Mouse (Mus musculus): ENCODE results near the gene Ly6g5c. TPM values are rescaled to one million over a fixed set of nuclear protein-coding genes. Genes with fewer than 3 reads are reported as not detected.

The Ly6g5c gene
- polyA plus RNA-seq, 1 experiment from 2014 or later, result not detected

GRCm38 (mm10) chr17:35082841-35083576 is 25.1 kb upstream of the Ly6g5c start:
- H3K27me3 ChIP-seq (replicated peaks), result 0 out of 2 replicates have a peak, but pooled peaks cover 9% of the 10 kb centered on the region
- H3K27ac ChIP-seq (ENCODE audit: poor library complexity, severe bottlenecking), result no peak overlapping the region
- H3K4me2 ChIP-seq, result no peak overlapping the region
- H3K9ac ChIP-seq, result no peak overlapping the region
- 77% methylated on average over 16 of the region's 16 CpGs for WGBS
- no peaks in the 10 kb centered on the region for H3K9me3 ChIP-seq (replicated peaks)
- no peak overlapping the region for H3K4me3 ChIP-seq
- H3K36me3 ChIP-seq, result no peaks in the 10 kb centered on the region
- H3K4me1 ChIP-seq (replicated peaks), result peaks cover 26% of the 10 kb centered on the region
- no peak for ATAC-seq (ENCODE audit: insufficient number of reproducible peaks, low FRiP score)

DNA sequence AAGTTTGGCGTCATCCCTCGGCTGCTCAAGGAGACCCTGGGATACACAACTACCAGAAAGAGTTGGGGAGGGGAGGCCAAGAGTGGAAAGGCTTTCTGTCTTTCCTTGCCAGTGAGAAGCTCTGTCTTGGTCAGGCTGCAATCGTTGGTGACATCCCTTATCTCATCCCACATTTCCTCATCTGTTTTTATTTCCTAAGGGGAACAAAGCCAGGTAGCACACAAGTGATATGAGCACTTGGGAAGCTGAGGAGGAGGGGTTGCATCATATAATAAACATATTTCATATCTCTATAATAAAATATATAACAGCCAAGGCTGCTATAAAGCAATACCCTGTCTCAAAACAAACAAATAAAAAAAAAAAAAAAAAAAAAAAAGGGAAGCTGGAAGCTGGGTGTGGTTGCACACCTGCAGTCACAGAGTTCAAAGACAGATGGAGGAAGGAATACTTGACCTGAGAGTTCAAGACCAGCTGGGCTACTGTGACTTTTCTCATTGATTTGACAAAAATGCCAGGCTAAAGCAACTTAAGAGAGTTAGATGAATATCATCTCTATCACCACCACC is 24.1 kb upstream of the Ly6g5c start:
- ATAC-seq (ENCODE audit: insufficient number of reproducible peaks, low FRiP score), result no peak
- Histone ChIP-seq H3K9ac (no peak overlapping the region), H3K9me3 (replicated peaks) (no peaks in the 10 kb centered on the region), H3K27ac (ENCODE audit: poor library complexity, severe bottlenecking) (no peak overlapping the region), H3K27me3 (replicated peaks) (0 out of 2 replicates have a peak, but pooled peaks cover 9% of the 10 kb centered on the region), H3K4me2 (no peak overlapping the region), H3K4me3 (no peak overlapping the region), H3K4me1 (replicated peaks) (peaks cover 23% of the 10 kb centered on the region), H3K36me3 (no peaks in the 10 kb centered on the region)
- WGBS, result 45% methylated on average over 3 of the region's 3 CpGs

- Histone ChIP-seq H3K27ac (ENCODE audit: poor library complexity, severe bottlenecking) (no peak within 1 kb of the TSS), H3K9ac (peak within 1 kb of the TSS; percentile 6; the same call in 1 of the 2 replicates), H3K27me3 (replicated peaks) (0 out of 2 replicates have a peak, but pooled peaks cover 9% of the 10 kb centered on the region), H3K36me3 (0 out of 2 replicates have a peak, but pooled peaks cover 1% of the 10 kb centered on the region), H3K4me2 (no peak within 1 kb of the TSS), H3K4me3 (no peak within 1 kb of the TSS), H3K4me1 (replicated peaks) (peaks cover 18% of the 10 kb centered on the region), H3K9me3 (replicated peaks) (no peaks in the 10 kb centered on the region)
- ATAC-seq (ENCODE audit: insufficient number of reproducible peaks, low FRiP score), result no peak
- 49% methylated on average over 7 of the region's 7 CpGs for WGBS
Measured at GRCm38 (mm10) chr17:35085208-35085865, 22.7 kb upstream of the Ly6g5c start, which contains the start of gene Ly6g6f. Ly6g6f (minus strand) TSS chr17:35085610.

- Histone ChIP-seq H3K4me1 (replicated peaks) (peaks cover 19% of the 10 kb centered on the region), H3K27ac (ENCODE audit: poor library complexity, severe bottlenecking) (no peak overlapping the region), H3K4me2 (no peak overlapping the region), H3K9ac (no peak overlapping the region), H3K36me3 (peaks cover 28% of the 10 kb centered on the region), H3K9me3 (replicated peaks) (no peaks in the 10 kb centered on the region), H3K4me3 (no peak overlapping the region), H3K27me3 (replicated peaks) (no peaks in the 10 kb centered on the region)
- no peak for ATAC-seq (ENCODE audit: insufficient number of reproducible peaks, low FRiP score)
- WGBS, result 31% methylated on average over 2 of the region's 2 CpGs
Measured at GRCm38 (mm10) chr17:35088151-35088550, 19.9 kb upstream of the Ly6g5c start.

- Histone ChIP-seq H3K4me2 (peak within 1 kb of the TSS; percentile 72), H3K4me3 (peak within 1 kb of the TSS; percentile 71), H3K4me1 (replicated peaks) (peaks cover 19% of the 10 kb centered on the region), H3K27me3 (replicated peaks) (no peaks in the 10 kb centered on the region), H3K27ac (ENCODE audit: poor library complexity, severe bottlenecking) (peak within 1 kb of the TSS; percentile 94), H3K9ac (peak within 1 kb of the TSS; percentile 89), H3K36me3 (peaks cover 35% of the 10 kb centered on the region), H3K9me3 (replicated peaks) (no peaks in the 10 kb centered on the region)
- peak; percentile 97 for ATAC-seq (ENCODE audit: insufficient number of reproducible peaks, low FRiP score)
- 3% methylated on average over 65 of the region's 67 CpGs for WGBS
Measured at GRCm38 (mm10) chr17:35088825-35089644, 19.0 kb upstream of the Ly6g5c start, which contains the start of gene Abhd16a. Abhd16a (plus strand) TSS chr17:35089263.

DNA sequence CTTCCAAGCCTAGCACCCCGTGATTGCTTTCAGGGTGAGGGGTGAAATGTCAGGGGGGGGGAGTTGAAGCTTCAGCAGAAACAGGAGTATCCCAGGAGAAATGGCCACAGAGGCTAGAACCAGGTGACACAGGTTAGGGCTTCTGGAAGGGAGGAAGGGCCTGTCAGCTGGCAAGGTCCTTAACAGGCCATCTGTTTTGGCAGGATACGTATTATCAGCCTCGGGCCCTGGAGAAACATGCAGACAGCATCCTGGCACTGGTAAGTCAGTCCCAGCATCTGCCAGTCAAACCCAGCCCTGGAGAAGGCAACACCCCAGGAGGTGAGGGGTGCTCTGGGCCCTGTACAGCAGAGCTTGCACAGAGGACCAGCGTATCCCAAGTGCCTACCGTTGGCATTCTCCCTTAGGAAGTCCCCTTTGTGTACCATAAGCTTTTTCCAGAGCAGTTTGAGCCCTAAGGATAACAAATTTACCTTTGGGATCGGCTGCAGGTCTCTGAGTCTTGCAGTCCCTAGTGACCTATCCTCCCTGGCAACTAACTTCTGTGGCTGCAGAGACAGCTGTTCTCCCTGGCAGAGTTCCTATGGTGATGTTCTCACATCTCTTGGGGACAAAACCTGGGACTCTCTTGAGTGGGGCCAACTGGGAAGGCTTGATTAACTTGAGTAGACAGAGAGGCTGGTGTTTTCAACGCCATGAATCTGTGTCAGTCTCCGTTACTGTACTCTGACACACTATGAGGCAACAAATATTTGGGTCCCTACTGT is 17.7 kb upstream of the Ly6g5c start:
- Histone ChIP-seq H3K36me3 (peaks cover 47% of the 10 kb centered on the region), H3K4me1 (replicated peaks) (peaks cover 22% of the 10 kb centered on the region), H3K9me3 (replicated peaks) (no peaks in the 10 kb centered on the region), H3K4me3 (peak overlapping the region; percentile 71), H3K27ac (ENCODE audit: poor library complexity, severe bottlenecking) (no peak overlapping the region; the same call in 1 of the 2 replicates), H3K9ac (peak overlapping the region; percentile 89), H3K4me2 (peak overlapping the region; percentile 72), H3K27me3 (replicated peaks) (no peaks in the 10 kb centered on the region)
- ATAC-seq (ENCODE audit: insufficient number of reproducible peaks, low FRiP score), result no peak
- 63% methylated on average over 8 of the region's 8 CpGs for WGBS

DNA sequence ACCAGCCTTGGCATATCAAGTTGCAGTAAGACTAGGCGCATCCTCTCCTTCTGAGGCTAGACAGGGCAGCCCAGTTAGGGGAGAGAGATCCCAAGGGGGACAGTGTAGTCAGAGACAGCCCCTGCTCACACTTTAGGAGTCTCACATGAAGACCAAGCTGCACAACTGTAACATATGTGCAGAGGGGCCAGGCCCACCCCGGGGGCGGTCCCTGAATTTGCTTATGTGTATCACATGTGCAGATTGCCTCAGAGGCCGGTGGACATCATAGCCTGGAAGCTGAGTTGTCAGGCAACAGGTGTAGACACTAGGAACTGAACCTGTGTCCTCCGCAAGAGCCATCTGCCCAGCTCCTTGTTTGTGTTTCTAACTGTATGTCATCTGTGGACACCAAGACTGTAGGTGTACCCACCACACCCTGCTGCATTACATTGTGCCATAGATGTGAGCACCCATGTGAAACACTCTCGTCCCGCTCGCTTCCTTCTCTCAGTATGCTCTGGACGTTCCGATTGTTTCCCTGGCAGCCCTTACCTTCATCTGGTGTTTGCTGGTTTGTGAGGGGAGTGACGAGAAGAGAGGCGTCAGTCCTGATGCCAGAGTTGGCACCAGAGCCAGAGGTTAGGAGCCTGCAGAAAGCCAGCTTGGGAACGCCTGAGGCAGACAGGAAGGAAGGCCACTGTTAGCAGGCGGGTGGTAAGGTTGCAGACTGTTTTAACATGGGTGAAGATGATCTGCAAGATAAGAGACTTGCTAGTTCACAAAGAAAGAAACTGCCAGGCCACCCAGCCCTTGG is 15.5 kb upstream of the Ly6g5c start:
- Histone ChIP-seq H3K4me2 (no peak overlapping the region), H3K4me3 (no peak overlapping the region), H3K9me3 (replicated peaks) (no peaks in the 10 kb centered on the region), H3K9ac (no peak overlapping the region), H3K27me3 (replicated peaks) (no peaks in the 10 kb centered on the region), H3K36me3 (peaks cover 70% of the 10 kb centered on the region), H3K27ac (ENCODE audit: poor library complexity, severe bottlenecking) (no peak overlapping the region), H3K4me1 (replicated peaks) (peaks cover 18% of the 10 kb centered on the region)
- WGBS, result 89% methylated on average over 14 of the region's 14 CpGs
- ATAC-seq (ENCODE audit: insufficient number of reproducible peaks, low FRiP score), result no peak

- Histone ChIP-seq H3K27ac (ENCODE audit: poor library complexity, severe bottlenecking) (no peak overlapping the region), H3K27me3 (replicated peaks) (no peaks in the 10 kb centered on the region), H3K4me3 (no peak overlapping the region), H3K9ac (0 out of 2 replicates have a peak overlapping the region, but pooled peaks have one; percentile 11), H3K4me1 (replicated peaks) (peaks cover 18% of the 10 kb centered on the region), H3K9me3 (replicated peaks) (no peaks in the 10 kb centered on the region), H3K36me3 (peaks cover 90% of the 10 kb centered on the region), H3K4me2 (no peak overlapping the region)
- WGBS, result 72% methylated on average over 15 of the region's 15 CpGs
- ATAC-seq (ENCODE audit: insufficient number of reproducible peaks, low FRiP score), result no peak
Measured at GRCm38 (mm10) chr17:35094475-35095365, 13.4 kb upstream of the Ly6g5c start.

DNA sequence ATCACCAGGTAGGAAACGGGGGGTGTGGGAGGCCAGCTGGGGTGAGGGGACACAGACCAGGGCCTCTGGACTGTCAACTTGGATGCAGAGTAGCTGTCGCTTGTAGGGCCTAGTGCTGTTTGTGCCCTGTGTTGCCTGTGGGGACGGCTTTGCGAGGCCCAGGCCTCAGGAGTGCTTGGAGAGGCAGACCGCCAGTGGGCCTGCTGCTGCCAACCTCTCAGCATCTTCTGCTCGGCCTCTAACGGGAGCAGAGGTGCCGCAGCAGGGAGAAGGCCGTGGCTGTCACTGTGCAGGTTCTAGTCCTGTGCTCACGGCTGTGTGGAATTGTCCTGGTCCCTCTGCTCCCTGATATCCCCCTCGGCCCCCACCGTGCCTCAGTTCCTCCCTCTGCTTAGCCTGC is 11.5 kb upstream of the Ly6g5c start:
- 81% methylated on average over 12 of the region's 12 CpGs for WGBS

More for the DNA sequence above, 11.5 kb upstream of the Ly6g5c start:
- Histone ChIP-seq H3K9me3 (replicated peaks) (no peaks in the 10 kb centered on the region), H3K27me3 (replicated peaks) (no peaks in the 10 kb centered on the region), H3K4me1 (replicated peaks) (peaks cover 16% of the 10 kb centered on the region), H3K36me3 (peaks cover 96% of the 10 kb centered on the region), H3K4me2 (no peak overlapping the region), H3K4me3 (no peak overlapping the region), H3K9ac (peak overlapping the region; percentile 38; the same call in 1 of the 2 replicates), H3K27ac (ENCODE audit: poor library complexity, severe bottlenecking) (no peak overlapping the region)
- ATAC-seq (ENCODE audit: insufficient number of reproducible peaks, low FRiP score), result no peak

All from heart, embryonic 12.5 days (tissue).